Mouse (Mus musculus) limb, embryonic 14.5 days (tissue): ENCODE results near the gene Daxx. TPM values are rescaled to one million over a fixed set of nuclear protein-coding genes. Genes with fewer than 3 reads are reported as not detected.
A peak's percentile ranks its signal among the peaks of the same experiment; 100 is the strongest.
"Not testable (repeated sequence)": the region's sequence is repeated elsewhere in the genome, so short reads cannot be mapped to it uniquely, and the experiment has no call there.

Experiments used
- ATAC-seq: fragments of 200-750 bp; cut with Nextera tagmentation; 2 replicates; pipeline ENCODE4 v1.8.0; 2017; ENCODE audit warnings: low read depth, moderate number of reproducible peaks, moderate TSS enrichment; ENCODE audit not compliant: low FRiP score
- DNase-seq: peaks from one replicate; pipeline ENCODE4 v3.0.0-alpha.2; 2015; ENCODE audit warnings: low spot score
- H3K27ac ChIP-seq: fragments of 300-500 bp; sonication (generic); replicated peaks from 2 replicates; pipeline ENCODE4 v1.5.1; 2014; ENCODE audit warnings: low read depth, mild to moderate bottlenecking, low read length, moderate library complexity, mixed read lengths
- H3K27me3 ChIP-seq: fragments of 300-500 bp; sonication (generic); 2 replicates; pipeline ENCODE4 v1.6.1; 2014; ENCODE audit warnings: low read length, mixed read lengths; ENCODE audit not compliant: control insufficient read depth, insufficient read depth
- H3K36me3 ChIP-seq: fragments of 300-500 bp; sonication (generic); 2 replicates; pipeline ENCODE4 v1.6.1; 2014; ENCODE audit warnings: mild to moderate bottlenecking, low read length, moderate library complexity, mixed read lengths; ENCODE audit not compliant: control insufficient read depth, insufficient read depth
- H3K4me1 ChIP-seq: fragments of 300-500 bp; sonication (generic); 2 replicates; pipeline ENCODE4 v1.6.1; 2014; ENCODE audit warnings: antibody characterized with exemption, low read length, mixed read lengths; ENCODE audit not compliant: control insufficient read depth, insufficient read depth
- H3K4me2 ChIP-seq: fragments of 300-500 bp; sonication (generic); replicated peaks from 2 replicates; pipeline ENCODE4 v1.6.1; 2014; ENCODE audit warnings: low read depth, mild to moderate bottlenecking, low read length, moderate library complexity; ENCODE audit not compliant: severe bottlenecking
- H3K4me3 ChIP-seq: fragments of 300-500 bp; sonication (generic); replicated peaks from 2 replicates; pipeline ENCODE4 v1.5.1; 2014; ENCODE audit warnings: low read length
- H3K9ac ChIP-seq: fragments of 300-500 bp; sonication (generic); 2 replicates; pipeline ENCODE4 v1.6.1; 2014; ENCODE audit warnings: mild to moderate bottlenecking, low read depth, low read length, moderate library complexity; ENCODE audit not compliant: severe bottlenecking
- H3K9me3 ChIP-seq: fragments of 300-500 bp; sonication (generic); 2 replicates; pipeline ENCODE4 v1.6.1; 2016; ENCODE audit warnings: low read length; ENCODE audit not compliant: control insufficient read depth
- POLR2A ChIP-seq: fragments of 200-500 bp; IDR thresholded peaks from 2 replicates; pipeline ENCODE4 v1.8.0; 2012; ENCODE audit warnings: inconsistent platforms, mild to moderate bottlenecking, moderate library complexity, borderline replicate concordance; ENCODE audit not compliant: insufficient read depth, insufficient read length; ENCODE audit errors: extremely low read depth
- WGBS: fragments of 180-500 bp; shearing (Covaris S2); extraction: QIAGEN DNeasy Blood & Tissue Kit; methylation state at CpG from one replicate; pipeline ENCODE4 v1.1.7; 2014; 5-methylcytosine and 5-hydroxymethylcytosine counted together
- polyA plus RNA-seq, 2 experiments: library from polyadenylated mRNA; depleted of rRNA in 1 of 2; stranded (reverse) in 1 of 2; unstranded in 1 of 2; fragments of >200 nt; fragmentation: Nextera tagmentation in 1 of 2; extraction: Ambion mirVana in 1 of 2; gene quantifications; 2 replicates each; pipeline versions ENCODE4 v1.2.1 to v1.2.3; 2012 to 2014

Gene Daxx
- polyA plus RNA-seq, 2 experiments = 40.5 to 46.1 TPM

- not testable (repeated sequence) for ATAC-seq
Measured at GRCm38 (mm10) chr17:33888230-33888629, 21.0 kb upstream of the Daxx start.

GRCm38 (mm10) chr17:33889941-33890532 is 19.2 kb upstream of the Daxx start:
- Histone ChIP-seq H3K9ac (peak overlapping the region; percentile 62), H3K4me3 (peak overlapping the region; percentile 58), H3K36me3 (peaks cover 11% of the 10 kb centered on the region; the same call in 1 of the 2 replicates), H3K4me2 (peak overlapping the region; percentile 60)
- H3K27me3 ChIP-seq, H3K4me1 ChIP-seq, DNase-seq, H3K9me3 ChIP-seq, H3K27ac ChIP-seq, ATAC-seq: not testable (repeated sequence)
- under 1% methylated on average over 27 of the region's 44 CpGs for WGBS

More at GRCm38 (mm10) chr17:33888230-33888629, 21.0 kb upstream of the Daxx start:
- H3K9me3 ChIP-seq, H3K27me3 ChIP-seq, H3K9ac ChIP-seq, H3K27ac ChIP-seq, H3K4me1 ChIP-seq, H3K4me3 ChIP-seq, DNase-seq: not testable (repeated sequence)
- peaks cover 11% of the 10 kb centered on the region; the same call in 1 of the 2 replicates for H3K36me3 ChIP-seq
- 0 out of 2 replicates have a peak overlapping the region, but pooled peaks have one; percentile 45 for H3K4me2 ChIP-seq

GRCm38 (mm10) chr17:33890533-33891059 is 18.6 kb upstream of the Daxx start, which contains the start of gene Kifc1:
Gene Kifc1, minus strand, starts transcription at chr17:33890661.
- Histone ChIP-seq H3K9me3 (no peaks in the 10 kb centered on the region), H3K27ac (no peak within 1 kb of the TSS), H3K4me3 (peak within 1 kb of the TSS; percentile 58), H3K36me3 (peaks cover 8% of the 10 kb centered on the region; the same call in 1 of the 2 replicates), H3K27me3 (no peaks in the 10 kb centered on the region), H3K9ac (peak within 1 kb of the TSS; percentile 62), H3K4me1 (peaks cover 9% of the 10 kb centered on the region), H3K4me2 (peak within 1 kb of the TSS; percentile 60)
- 0 out of 2 replicates have a peak, but pooled peaks have one; percentile 16 for TF ChIP-seq POLR2A
- peak; percentile 100 for ATAC-seq
- peak; percentile 99 for DNase-seq
- WGBS = under 1% methylated on average over 48 of the region's 49 CpGs

GRCm38 (mm10) chr17:33891357-33891756 is 17.9 kb upstream of the Daxx start:
- no peak overlapping the region for H3K9ac ChIP-seq
- no peaks in the 10 kb centered on the region for H3K27me3 ChIP-seq
- H3K4me1 ChIP-seq = peaks cover 9% of the 10 kb centered on the region
- H3K36me3 ChIP-seq = peaks cover under 1% of the 10 kb centered on the region; the same call in 1 of the 2 replicates
- no peak for TF ChIP-seq POLR2A
- ATAC-seq (no peak), DNase-seq (no peak)
- 75% methylated on average over 2 of the region's 2 CpGs for WGBS
- H3K4me3 ChIP-seq = no peak overlapping the region
- H3K27ac ChIP-seq = no peak overlapping the region
- no peak overlapping the region for H3K4me2 ChIP-seq
- H3K9me3 ChIP-seq = no peaks in the 10 kb centered on the region

- H3K36me3 ChIP-seq, H3K4me1 ChIP-seq, DNase-seq, H3K4me3 ChIP-seq, H3K9me3 ChIP-seq, H3K27ac ChIP-seq, ATAC-seq, H3K4me2 ChIP-seq, H3K27me3 ChIP-seq, H3K9ac ChIP-seq: not testable (repeated sequence)
- WGBS = 72% methylated on average over 6 of the region's 6 CpGs
Measured at GRCm38 (mm10) chr17:33891892-33892291, 17.3 kb upstream of the Daxx start.
